ENCODE assay signal across 8 mouse cellular contexts in the genomic region with DNA sequence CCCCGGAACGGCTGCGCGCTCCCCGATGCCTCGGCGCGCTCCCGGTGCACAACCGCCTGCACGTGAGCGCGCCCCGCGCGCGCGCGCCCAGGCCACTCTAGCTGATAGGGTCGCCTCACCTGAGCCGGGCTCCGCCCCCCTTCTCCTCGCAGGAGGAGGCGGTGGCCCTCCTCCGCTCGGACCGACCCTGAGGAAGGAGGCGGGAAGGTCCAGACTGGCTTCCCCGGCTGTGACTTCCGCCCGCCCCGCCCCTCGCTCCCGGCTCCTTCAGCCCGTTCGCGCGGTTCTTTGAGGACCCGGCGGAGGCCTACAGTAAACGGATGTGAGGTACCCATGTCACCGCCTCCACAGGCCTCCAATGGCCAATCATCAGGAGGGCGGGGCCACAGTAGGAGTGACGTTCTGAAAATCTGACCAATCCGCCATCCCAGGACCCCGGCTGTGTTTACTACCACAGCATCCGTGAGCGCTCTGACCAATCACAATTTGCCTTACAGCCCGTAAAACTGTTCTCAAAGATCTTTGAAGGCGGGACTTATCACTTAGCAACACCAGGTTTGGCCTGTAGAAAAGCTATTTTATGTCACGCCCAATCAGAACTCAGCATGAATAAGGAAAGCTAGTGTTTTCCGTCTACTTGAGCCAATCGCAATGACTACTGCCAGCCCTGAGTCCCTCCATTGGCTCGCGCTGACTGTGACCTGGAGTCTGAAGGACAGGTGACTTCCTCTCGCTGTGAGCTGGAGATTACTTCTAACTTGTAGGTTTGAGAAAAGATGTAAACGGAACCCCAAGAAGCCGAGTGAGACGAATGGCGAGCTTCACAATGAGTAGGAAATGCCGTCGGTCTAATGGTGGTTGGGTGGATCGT. TPM values are rescaled to one million over a fixed set of nuclear protein-coding genes. Genes with fewer than 3 reads are reported as not detected.
DNase-seq lines count a peak whose midpoint lies in the region; ATAC-seq and TF ChIP-seq lines count a peak whose summit lies in the region.

A gene (minus strand): TSS at position 308 of the 871 bp plus-strand sequence.

- intact Hi-C loops in heart, postnatal 25 days (cut with DNase I), result loop anchor here (5.0 to 10.0 kb wide), 3 partner anchors 40 to 522 kb away; a partner anchor contains a TSS

- no peaks in the 10 kb centered on the region for H3K27me3 ChIP-seq in forebrain, embryonic 15.5 days

- under 1% methylated on average over 60 of the region's 63 CpGs for WGBS in forebrain, embryonic 15.5 days
- under 1% methylated on average over 63 of the region's 63 CpGs for WGBS in lung, adult 2 months

- H3K4me1 ChIP-seq in ES-E14 (ENCODE audit: control insufficient read depth in 2 of 2, insufficient read depth in 2 of 2, low read length in 2 of 2, poor library complexity in 1 of 2), result peaks cover 2% of the 10 kb centered on the region in 2 experiments; a peak in 2 of 4 replicates
- peaks cover 26% of the 10 kb centered on the region for H3K4me1 ChIP-seq in forebrain, embryonic 15.5 days
- H3K4me1 ChIP-seq in lung, adult 2 months (ENCODE audit: control insufficient read depth, insufficient read depth, low read length), result peaks cover 7% of the 10 kb centered on the region

- DNase-seq in ES-E14 (ENCODE audit: low read depth, low spot score), result peak; percentile 100
- peak; percentile 100 for DNase-seq in cerebellum, adult 11-12 months
- DNase-seq in heart, postnatal 25 days (ENCODE audit: low spot score), result peak; percentile 100
- peak; percentile 100 for DNase-seq in layer of hippocampus, adult 18-20 months (ENCODE audit: low spot score in 2 of 2)
- DNase-seq in lung, adult 2 months, result peak; percentile 98
- peak; percentile 99 to 100 for DNase-seq in thymus, adult 18-20 months

- H3K9me3 ChIP-seq in ES-E14 (ENCODE audit: control insufficient read depth, insufficient read depth, low read depth, low read length), result no peaks in the 10 kb centered on the region
- H3K9me3 ChIP-seq in forebrain, embryonic 15.5 days, result no peaks in the 10 kb centered on the region

- peak; percentile 98 for ATAC-seq in forebrain, embryonic 15.5 days (replicated peaks)
- ATAC-seq in neutrophil, adult 5-6 weeks (ENCODE audit: extremely low read depth, insufficient number of reproducible peaks, low FRiP score, poor library complexity, severe bottlenecking), result peak; percentile 89

- peak within 1 kb of the TSS; percentile 88 for H3K9ac ChIP-seq in ES-E14 (ENCODE audit: insufficient read depth, low read depth, low read length, poor library complexity, severe bottlenecking)
- peak within 1 kb of the TSS; percentile 97 for H3K9ac ChIP-seq in forebrain, embryonic 15.5 days (replicated peaks)

- H3K27ac ChIP-seq in ES-E14 (ENCODE audit: insufficient read depth, low read depth, low read length, poor library complexity, severe bottlenecking), result peak within 1 kb of the TSS; percentile 73
- H3K27ac ChIP-seq in forebrain, embryonic 15.5 days (replicated peaks), result peak within 1 kb of the TSS; percentile 96

- TF ChIP-seq CTCF in lung, adult 2 months (IDR thresholded peaks at IDR 0.05; ENCODE audit: insufficient read depth, low read length), result no peak

- H3K4me3 ChIP-seq in ES-E14 (ENCODE audit: insufficient read depth in 1 of 2, low read depth in 1 of 2, low read length in 2 of 2, poor library complexity in 1 of 2, severe bottlenecking in 1 of 2), result peak within 1 kb of the TSS; percentile 87 to 100
- H3K4me3 ChIP-seq in forebrain, embryonic 15.5 days, result peak within 1 kb of the TSS; percentile 93
- H3K4me3 ChIP-seq in lung, adult 2 months (replicated peaks; ENCODE audit: extremely low read depth, low read depth, low read length), result peak within 1 kb of the TSS; percentile 82

- H3K4me2 ChIP-seq in forebrain, embryonic 15.5 days (replicated peaks), result peak within 1 kb of the TSS; percentile 82

- in situ Hi-C loops in ES-E14 (cut with MboI; ENCODE audit: low sequenced_read_pairs in 2 of 2, unreplicated experiment in 2 of 2), result loop anchor here in 1 of 2 experiments (10.0 kb wide), 1 partner anchor 272 kb away; no protein-coding TSS in a partner anchor

- TF ChIP-seq POLR2A in lung, adult 2 months (IDR thresholded peaks at IDR 0.05; ENCODE audit: borderline replicate concordance, extremely low read depth, low read depth, low read length), result peak; percentile 92; the same call in 1 of the 2 replicates

- no peaks in the 10 kb centered on the region for H3K36me3 ChIP-seq in ES-E14 (ENCODE audit: control insufficient read depth, insufficient read depth, low read length, poor library complexity, severe bottlenecking)
- H3K36me3 ChIP-seq in forebrain, embryonic 15.5 days, result no peaks in the 10 kb centered on the region

TF ChIP-seq in ES-E14, 5 proteins besides CTCF, POLR2A, EP300 and RAD21:
- TF ChIP-seq HCFC1 (IDR thresholded peaks at IDR 0.05; ENCODE audit: borderline replicate concordance, insufficient read depth, low read length) (0 out of 2 replicates have a peak, but pooled peaks have one; percentile 45), ZC3H11A (IDR thresholded peaks at IDR 0.05; ENCODE audit: borderline replicate concordance, low read depth, low read length) (no peak), CHD2 (IDR thresholded peaks at IDR 0.05; ENCODE audit: low read depth, low read length) (peak; percentile 88)

RNA-seq across cellular contexts. Expression of the gene that starts here (rescaled TPM):
- total RNA-seq in ES-E14 (2012; rRNA removed), result 8.2 and 8.3 TPM in 2 replicates
- polyA plus RNA-seq in forebrain, embryonic 15.5 days (2015; fragmentation: Nextera tagmentation; extraction: Ambion mirVana), result 46.7 and 46.8 TPM in 2 replicates
- 1 to 10 TPM; 6.3 to 6.7 TPM for total RNA-seq in heart, postnatal 25 days (2021)
- total RNA-seq in layer of hippocampus, adult 18-20 months (2021), result 1 to 10 TPM; 8.3 to 8.8 TPM
- 8.5 and 12.5 TPM in 2 replicates for polyA plus RNA-seq in lung, adult 2 months (2012; rRNA removed)
- 16.7 and 17.0 TPM in 2 replicates for total RNA-seq in neutrophil, adult 5-6 weeks (2017)

Comparison
In these comparisons a context has a peak if more than half of its experiments do, and no peak if none do; other contexts are left out.
1. Peak in every context shown above with its lines: DNase-seq, ATAC-seq, H3K4me3 ChIP-seq and H3K27ac ChIP-seq.